Mouse (Mus musculus): ENCODE data around the gene Ppp1r32. TPM values are rescaled to one million over a fixed set of nuclear protein-coding genes. Genes with fewer than 3 reads are reported as not detected.
A peak's percentile ranks its signal among the peaks of the same experiment; 100 is the strongest.

The Ppp1r32 gene
- polyA plus RNA-seq, 1 experiment from 2014 or later: not detected

DNA sequence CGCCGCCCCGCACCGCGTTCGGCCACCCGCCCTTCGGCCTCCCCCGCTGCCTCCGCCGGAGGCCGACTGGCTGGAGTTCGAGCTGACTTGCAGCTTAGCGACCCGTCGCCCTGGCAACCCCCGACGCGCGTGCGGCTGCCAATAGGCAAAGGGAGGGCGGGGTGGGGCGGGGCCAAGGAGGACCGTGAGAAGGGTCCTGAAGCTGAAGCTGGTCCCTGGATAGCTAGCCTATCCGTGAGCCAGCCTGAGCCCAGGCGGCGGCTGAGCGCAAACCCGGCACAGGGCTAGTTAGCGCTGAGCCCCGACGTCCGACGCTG lies 25.3 kb downstream of the Ppp1r32 start:
- H3K36me3 ChIP-seq: no peaks in the 10 kb centered on the region
- peak overlapping the region; percentile 44 for H3K4me3 ChIP-seq
- H3K4me2 ChIP-seq: peak overlapping the region; percentile 60
- H3K27ac ChIP-seq: no peak overlapping the region
- peak; percentile 46; the same call in 1 of the 2 replicates for ATAC-seq
- peaks cover 24% of the 10 kb centered on the region for H3K4me1 ChIP-seq
- 4% methylated on average over 34 of the region's 34 CpGs for WGBS (ENCODE audit: insufficient replicate concordance)
- H3K9me3 ChIP-seq (replicated peaks): no peaks in the 10 kb centered on the region
- H3K9ac ChIP-seq: no peak overlapping the region
- H3K27me3 ChIP-seq (replicated peaks): peaks cover 100% of the 10 kb centered on the region

DNA sequence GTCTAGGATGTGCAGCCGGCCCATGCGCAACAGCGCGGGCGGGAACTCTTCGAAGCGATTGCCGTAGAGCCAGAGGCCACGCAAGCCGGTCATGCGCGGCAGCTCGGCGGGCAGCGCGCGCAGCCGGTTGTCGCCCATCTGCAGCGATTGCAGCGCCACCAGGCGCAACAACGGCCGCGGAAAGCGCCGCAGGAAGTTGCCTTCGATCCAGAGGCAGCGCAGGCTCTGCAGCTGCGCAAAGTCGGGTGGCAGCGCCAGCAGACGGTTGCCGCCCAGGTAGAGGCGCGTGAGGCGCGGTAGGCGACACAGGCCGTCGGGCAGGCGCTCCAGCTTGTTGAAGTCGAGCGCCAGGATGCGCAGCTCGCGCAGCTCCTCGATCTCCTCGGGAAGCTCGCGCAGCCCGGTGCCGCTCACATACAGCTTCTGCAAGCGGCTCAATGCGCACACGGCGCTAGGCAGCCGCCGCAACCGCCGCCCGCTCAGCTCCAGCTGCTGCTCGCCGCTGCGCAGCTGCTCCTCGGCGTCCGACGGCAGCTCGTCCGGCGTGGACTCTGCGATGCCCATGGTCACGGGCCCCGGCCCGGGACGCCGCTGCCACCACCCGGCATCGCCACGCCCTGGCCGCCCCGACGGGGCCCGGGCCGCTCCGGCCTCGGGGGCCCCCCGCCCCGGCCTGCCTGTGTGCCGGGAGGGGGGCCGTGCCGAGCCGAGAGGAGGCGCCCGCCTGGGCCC lies 25.8 kb downstream of the Ppp1r32 start, which contains the start of gene Lrrc10b:
Gene Lrrc10b, minus strand, starts transcription at position 722 of the 732 bp plus-strand sequence.
- no peak within 1 kb of the TSS for H3K27ac ChIP-seq
- H3K27me3 ChIP-seq (replicated peaks): peaks cover 100% of the 10 kb centered on the region
- WGBS (ENCODE audit: insufficient replicate concordance): 3% methylated on average over 94 of the region's 96 CpGs
- no peaks in the 10 kb centered on the region for H3K9me3 ChIP-seq (replicated peaks)
- peak within 1 kb of the TSS; percentile 60 for H3K4me2 ChIP-seq
- H3K9ac ChIP-seq: no peak within 1 kb of the TSS
- H3K4me1 ChIP-seq: peaks cover 24% of the 10 kb centered on the region
- no peak; the same call in 1 of the 2 replicates for ATAC-seq
- H3K36me3 ChIP-seq: no peaks in the 10 kb centered on the region
- H3K4me3 ChIP-seq: peak within 1 kb of the TSS; percentile 44

DNA sequence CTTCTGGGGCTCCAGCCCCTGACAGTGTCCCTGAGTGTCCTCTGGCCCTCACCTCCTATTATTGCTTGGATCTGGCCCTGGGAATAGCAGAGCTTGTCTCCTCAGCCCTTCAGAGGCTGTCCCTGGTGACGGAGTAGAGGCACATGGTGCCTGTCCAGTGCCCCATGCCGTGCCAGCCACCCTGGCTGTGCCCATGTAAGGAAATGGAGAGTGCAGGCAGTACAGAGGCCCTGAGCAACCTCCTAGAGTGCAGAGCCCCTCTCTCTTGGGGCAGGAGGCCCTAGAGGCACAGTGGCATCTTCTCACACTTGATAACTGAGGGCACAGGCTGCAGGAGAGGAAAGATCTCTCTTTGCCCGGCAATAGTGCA lies 27.3 kb downstream of the Ppp1r32 start:
- Histone ChIP-seq H3K9ac (no peak overlapping the region), H3K4me2 (no peak overlapping the region), H3K4me3 (no peak overlapping the region), H3K4me1 (peaks cover 24% of the 10 kb centered on the region), H3K27me3 (replicated peaks) (peaks cover 98% of the 10 kb centered on the region), H3K9me3 (replicated peaks) (no peaks in the 10 kb centered on the region), H3K36me3 (no peaks in the 10 kb centered on the region), H3K27ac (no peak overlapping the region)
- WGBS (ENCODE audit: insufficient replicate concordance): 52% methylated on average over 3 of the region's 3 CpGs
- ATAC-seq: no peak

DNA sequence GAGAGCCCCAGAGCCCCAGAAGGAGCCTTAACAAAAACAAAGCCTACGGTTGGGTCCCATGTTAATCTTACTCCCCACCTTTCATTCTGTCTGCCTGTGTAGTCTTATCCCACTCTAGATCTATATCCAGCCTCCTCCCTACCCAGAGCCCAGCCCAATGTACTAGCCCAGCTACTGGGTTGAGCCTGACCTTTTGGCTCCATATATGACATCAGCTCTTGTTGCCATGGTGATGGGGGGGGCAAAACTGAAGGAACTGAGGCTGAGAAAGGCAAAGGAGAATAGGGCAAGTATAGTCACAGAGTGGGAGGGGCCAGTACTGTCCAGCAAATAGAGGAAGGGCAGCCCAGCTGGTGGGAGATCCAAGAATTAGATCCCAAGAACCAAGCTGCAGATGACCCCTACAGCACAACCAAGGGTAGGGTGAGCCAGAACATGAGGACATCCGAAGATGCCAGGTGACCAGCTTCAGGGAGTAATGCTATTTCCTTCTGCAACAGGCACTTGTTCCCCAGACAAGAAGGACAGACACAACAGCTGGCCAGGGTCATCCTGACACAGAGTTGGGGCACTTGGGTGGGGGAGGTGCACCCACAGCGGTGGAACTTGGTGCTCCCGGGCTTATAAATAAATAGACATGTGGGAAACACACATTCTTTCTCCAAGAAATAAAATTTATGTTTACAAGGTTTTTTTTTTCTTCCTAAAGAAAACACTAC lies 27.9 kb downstream of the Ppp1r32 start:
- Histone ChIP-seq H3K9ac (no peak overlapping the region), H3K4me2 (no peak overlapping the region), H3K27me3 (replicated peaks) (peaks cover 95% of the 10 kb centered on the region), H3K9me3 (replicated peaks) (no peaks in the 10 kb centered on the region), H3K36me3 (no peaks in the 10 kb centered on the region), H3K27ac (no peak overlapping the region), H3K4me1 (peaks cover 24% of the 10 kb centered on the region), H3K4me3 (no peak overlapping the region)
- 0 out of 2 replicates have a peak, but pooled peaks have one; percentile 14 for ATAC-seq
- 41% methylated on average over 4 of the region's 4 CpGs for WGBS (ENCODE audit: insufficient replicate concordance)

- Histone ChIP-seq H3K9ac (no peak overlapping the region), H3K27me3 (replicated peaks) (peaks cover 43% of the 10 kb centered on the region), H3K9me3 (replicated peaks) (0 out of 2 replicates have a peak, but pooled peaks cover 3% of the 10 kb centered on the region), H3K27ac (no peak overlapping the region), H3K36me3 (0 out of 2 replicates have a peak, but pooled peaks cover 2% of the 10 kb centered on the region), H3K4me1 (peaks cover 9% of the 10 kb centered on the region), H3K4me2 (no peak overlapping the region), H3K4me3 (no peak overlapping the region)
- ATAC-seq: no peak
- WGBS (ENCODE audit: insufficient replicate concordance): 2% methylated on average over 3 of the region's 3 CpGs
Measured at GRCm38 (mm10) chr19:10449708-10450107, 33.0 kb downstream of the Ppp1r32 start.

- peaks cover 15% of the 10 kb centered on the region for H3K4me1 ChIP-seq
- no peak overlapping the region for H3K27ac ChIP-seq
- 0 out of 2 replicates have a peak, but pooled peaks cover 2% of the 10 kb centered on the region for H3K36me3 ChIP-seq
- ATAC-seq: no peak
- H3K4me3 ChIP-seq: no peak overlapping the region
- no peak overlapping the region for H3K4me2 ChIP-seq
- WGBS (ENCODE audit: insufficient replicate concordance): 46% methylated on average over 6 of the region's 6 CpGs
- peaks cover 38% of the 10 kb centered on the region for H3K27me3 ChIP-seq (replicated peaks)
- 0 out of 2 replicates have a peak, but pooled peaks cover 3% of the 10 kb centered on the region for H3K9me3 ChIP-seq (replicated peaks)
- H3K9ac ChIP-seq: no peak overlapping the region
Measured at GRCm38 (mm10) chr19:10449190-10449589, 33.5 kb downstream of the Ppp1r32 start.

DNA sequence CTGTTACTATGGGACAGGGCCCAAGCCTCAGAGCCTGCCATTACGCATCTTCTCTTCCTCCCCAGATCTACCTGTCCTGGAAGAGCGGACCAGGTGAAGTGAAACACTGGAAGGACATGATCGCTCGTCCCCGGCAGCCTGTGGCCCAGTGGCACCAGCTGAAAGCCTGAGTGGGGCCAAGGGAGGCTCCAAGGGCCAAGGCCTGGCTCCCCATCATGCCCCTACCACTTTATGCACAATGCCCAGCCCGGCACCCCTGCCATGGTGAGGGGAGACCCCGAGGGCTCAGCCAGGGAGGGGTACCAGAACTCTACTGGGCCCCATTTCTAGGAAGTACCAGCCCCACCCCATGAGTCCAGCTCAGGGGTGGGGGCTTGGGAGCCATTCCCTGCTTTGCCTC lies 34.5 kb downstream of the Ppp1r32 start:
- Histone ChIP-seq H3K4me3 (no peak overlapping the region), H3K27me3 (replicated peaks) (peaks cover 29% of the 10 kb centered on the region), H3K4me2 (no peak overlapping the region), H3K9me3 (replicated peaks) (0 out of 2 replicates have a peak, but pooled peaks cover 3% of the 10 kb centered on the region), H3K9ac (no peak overlapping the region), H3K4me1 (peaks cover 23% of the 10 kb centered on the region), H3K36me3 (0 out of 2 replicates have a peak, but pooled peaks cover 2% of the 10 kb centered on the region), H3K27ac (no peak overlapping the region)
- 77% methylated on average over 7 of the region's 7 CpGs for WGBS (ENCODE audit: insufficient replicate concordance)
- ATAC-seq: no peak

DNA sequence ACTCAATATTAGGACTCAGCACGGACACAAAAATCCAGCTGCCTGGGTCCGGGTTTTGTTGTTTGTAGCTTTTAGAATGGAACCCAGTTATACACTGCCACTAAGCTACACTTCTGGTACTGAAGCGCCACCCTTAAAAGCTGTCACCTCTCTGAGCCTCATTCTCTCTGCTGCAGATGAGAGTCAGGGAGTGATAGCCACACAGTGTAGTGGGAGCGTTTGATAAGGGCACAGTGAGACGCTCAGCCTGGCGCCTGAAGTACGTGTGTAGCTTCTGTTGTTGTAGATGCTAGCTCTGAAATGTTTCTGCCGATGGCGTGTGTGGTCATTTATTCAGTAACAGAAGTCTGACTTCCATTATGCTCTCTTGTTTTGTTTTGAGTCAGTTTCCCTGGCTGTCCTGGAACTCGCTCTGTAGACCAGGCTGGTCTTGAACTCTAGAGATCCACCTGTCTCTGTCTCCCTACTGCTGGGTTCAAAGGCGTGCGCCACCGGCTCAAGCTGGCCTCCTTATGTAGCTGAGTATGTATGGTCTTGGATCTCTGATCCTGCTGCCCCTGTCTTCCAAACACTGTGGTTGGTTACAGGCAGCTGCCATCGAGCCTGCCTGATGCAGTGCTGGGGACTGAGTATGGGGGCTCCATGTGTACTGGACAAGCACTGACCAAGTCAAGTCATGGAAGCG lies 37.9 kb downstream of the Ppp1r32 start:
- ATAC-seq: peak; percentile 97
- Histone ChIP-seq H3K27ac (peak overlapping the region; percentile 79), H3K27me3 (replicated peaks) (peaks cover 22% of the 10 kb centered on the region)

GRCm38 (mm10) chr19:10437521-10437920 lies 45.2 kb downstream of the Ppp1r32 start:
- Histone ChIP-seq H3K4me1 (peaks cover 10% of the 10 kb centered on the region), H3K9me3 (replicated peaks) (no peaks in the 10 kb centered on the region), H3K4me3 (no peak overlapping the region), H3K9ac (no peak overlapping the region), H3K27me3 (replicated peaks) (peaks cover 47% of the 10 kb centered on the region), H3K36me3 (no peaks in the 10 kb centered on the region), H3K27ac (no peak overlapping the region), H3K4me2 (no peak overlapping the region)
- ATAC-seq: no peak
- 10% methylated on average over 1 of the region's 1 CpGs for WGBS (ENCODE audit: insufficient replicate concordance)

More for the DNA sequence above, 37.9 kb downstream of the Ppp1r32 start:
- Histone ChIP-seq H3K9ac (no peak overlapping the region; the same call in 1 of the 2 replicates), H3K9me3 (replicated peaks) (0 out of 2 replicates have a peak, but pooled peaks cover 3% of the 10 kb centered on the region), H3K36me3 (0 out of 2 replicates have a peak, but pooled peaks cover 2% of the 10 kb centered on the region), H3K4me3 (no peak overlapping the region), H3K4me1 (peaks cover 23% of the 10 kb centered on the region), H3K4me2 (peak overlapping the region; percentile 46)
- WGBS (ENCODE audit: insufficient replicate concordance): 52% methylated on average over 15 of the region's 15 CpGs

GRCm38 (mm10) chr19:10436726-10437125 lies 46.0 kb downstream of the Ppp1r32 start:
- Histone ChIP-seq H3K27ac (no peak overlapping the region), H3K36me3 (no peaks in the 10 kb centered on the region), H3K9ac (no peak overlapping the region), H3K9me3 (replicated peaks) (no peaks in the 10 kb centered on the region), H3K4me2 (no peak overlapping the region), H3K4me3 (no peak overlapping the region), H3K27me3 (replicated peaks) (peaks cover 43% of the 10 kb centered on the region), H3K4me1 (peaks cover 17% of the 10 kb centered on the region)
- WGBS (ENCODE audit: insufficient replicate concordance): 19% methylated on average over 1 of the region's 1 CpGs
- ATAC-seq: no peak

DNA sequence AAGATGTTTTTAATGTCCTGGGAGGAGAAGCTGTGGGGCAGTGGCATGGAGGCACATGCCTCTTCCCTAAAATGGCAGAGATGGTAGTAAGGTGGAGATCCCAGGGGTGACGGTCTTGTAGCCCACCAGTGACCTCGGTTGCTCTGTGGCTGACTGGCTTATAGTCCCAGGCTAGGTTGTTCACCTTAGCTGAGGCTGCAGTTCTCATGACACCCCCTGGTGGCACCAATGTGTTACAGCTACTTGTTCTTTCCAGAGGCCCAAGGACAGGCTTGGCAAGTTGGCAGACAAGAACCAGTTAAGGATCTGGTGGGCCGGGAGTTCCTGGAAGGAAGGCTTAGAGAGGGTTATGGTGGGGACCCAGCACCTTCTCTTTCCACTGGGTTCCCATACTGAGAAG lies 46.8 kb downstream of the Ppp1r32 start:
- H3K4me1 ChIP-seq: peaks cover 25% of the 10 kb centered on the region
- WGBS (ENCODE audit: insufficient replicate concordance): 25% methylated on average over 3 of the region's 3 CpGs
- H3K9ac ChIP-seq: no peak overlapping the region
- H3K9me3 ChIP-seq (replicated peaks): no peaks in the 10 kb centered on the region
- H3K36me3 ChIP-seq: no peaks in the 10 kb centered on the region
- ATAC-seq: no peak
- H3K27me3 ChIP-seq (replicated peaks): peaks cover 41% of the 10 kb centered on the region
- H3K27ac ChIP-seq: no peak overlapping the region
- H3K4me3 ChIP-seq: no peak overlapping the region
- H3K4me2 ChIP-seq: no peak overlapping the region

- H3K4me1 ChIP-seq: peaks cover 31% of the 10 kb centered on the region
- H3K9me3 ChIP-seq (replicated peaks): no peaks in the 10 kb centered on the region
- H3K36me3 ChIP-seq: no peaks in the 10 kb centered on the region
- no peak for ATAC-seq
- peaks cover 43% of the 10 kb centered on the region for H3K27me3 ChIP-seq (replicated peaks)
- WGBS (ENCODE audit: insufficient replicate concordance): 57% methylated on average over 6 of the region's 6 CpGs
- H3K4me2 ChIP-seq: no peak overlapping the region
- no peak overlapping the region for H3K9ac ChIP-seq
- H3K4me3 ChIP-seq: no peak overlapping the region
- H3K27ac ChIP-seq: no peak overlapping the region
Measured at GRCm38 (mm10) chr19:10434927-10435326, 47.8 kb downstream of the Ppp1r32 start.
